Mouse (Mus musculus) megakaryocyte, adult 5-6 weeks (primary cell): ENCODE measurements at regions not wholly inside any gene's neighbourhood (a gene's known extent, or its start where the extent isn't known, plus 50 kb on each side); places are given as distances from the start of the nearest gene placed in this dataset.
A peak's percentile ranks its signal among the peaks of the same experiment; 100 is the strongest.
"Not testable (repeated sequence)": the region's sequence is repeated elsewhere in the genome, so short reads cannot be mapped to it uniquely, and the experiment has no call there.

Experiments used
- ATAC-seq: 2 replicates; pipeline ENCODE4 v1.8.0; 2016; ENCODE audit warnings: mild to moderate bottlenecking, inconsistent platforms; ENCODE audit not compliant: poor library complexity, severe bottlenecking

DNA sequence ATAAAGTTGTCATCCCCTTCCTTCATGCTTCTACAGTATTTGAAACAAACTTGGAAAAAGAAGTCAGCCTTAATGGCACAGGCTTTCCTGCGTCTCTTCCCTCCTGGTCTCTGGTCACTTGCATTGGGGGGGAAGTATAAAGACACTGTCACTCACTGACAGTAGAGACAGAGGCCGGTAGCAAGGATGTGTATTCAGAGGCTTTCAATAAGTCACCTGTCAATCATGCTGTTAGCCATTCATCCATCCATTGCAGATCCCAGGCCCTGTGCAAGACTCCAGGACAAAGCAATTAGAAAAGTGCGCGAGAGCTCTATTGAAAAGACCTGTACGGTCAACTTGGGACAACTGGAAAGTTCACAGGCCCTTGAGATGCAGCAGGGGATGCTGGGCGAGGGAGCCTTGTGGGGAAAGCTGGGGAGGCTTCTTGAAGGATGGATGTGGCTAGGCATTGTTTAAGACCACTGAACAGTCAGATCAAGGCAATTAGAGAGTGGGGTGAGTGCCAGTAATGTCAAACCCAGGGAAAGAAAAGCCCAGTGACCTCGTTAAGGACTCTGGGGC is 212.0 kb downstream of the Pten start:
- no peak for ATAC-seq

DNA sequence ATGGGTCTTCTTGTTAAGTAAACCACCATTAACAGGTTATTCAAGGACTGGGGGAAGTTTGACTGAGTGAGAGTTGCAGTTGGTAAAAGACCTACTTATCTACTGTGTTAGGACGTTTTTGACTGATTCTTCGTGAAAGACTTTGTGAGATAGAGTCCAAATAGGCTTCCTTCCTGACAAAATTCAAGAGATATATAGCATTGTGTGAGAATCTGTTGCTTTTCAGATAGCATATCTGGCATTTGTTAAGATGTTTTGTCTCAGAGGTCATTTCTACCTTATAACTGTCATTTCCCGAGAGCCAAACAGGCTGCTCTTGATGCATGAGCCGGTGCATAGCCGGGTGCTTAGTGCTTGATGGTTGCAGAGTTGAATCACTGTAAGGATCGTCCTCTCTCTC is 214.8 kb downstream of the Pten start:
- ATAC-seq: no peak

DNA sequence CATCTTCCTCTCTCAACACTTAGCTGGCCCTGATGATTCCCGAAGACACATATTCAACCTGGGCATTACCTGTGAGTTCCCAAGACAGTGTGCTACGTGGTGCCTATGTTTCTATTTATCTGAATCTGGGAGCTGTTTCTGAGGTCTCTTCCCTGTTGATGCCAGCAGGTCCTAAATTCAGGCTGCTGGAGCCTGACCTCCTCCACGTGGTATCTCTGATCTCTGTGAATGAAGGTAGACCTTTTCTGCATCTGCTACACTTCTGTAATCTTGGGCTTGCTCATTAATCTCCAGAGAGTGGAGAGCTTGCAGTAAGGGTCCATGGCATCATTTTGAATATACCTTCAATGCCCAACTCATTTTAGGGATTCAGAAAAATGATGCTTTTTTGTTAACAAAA is 215.8 kb downstream of the Pten start:
- ATAC-seq: no peak

DNA sequence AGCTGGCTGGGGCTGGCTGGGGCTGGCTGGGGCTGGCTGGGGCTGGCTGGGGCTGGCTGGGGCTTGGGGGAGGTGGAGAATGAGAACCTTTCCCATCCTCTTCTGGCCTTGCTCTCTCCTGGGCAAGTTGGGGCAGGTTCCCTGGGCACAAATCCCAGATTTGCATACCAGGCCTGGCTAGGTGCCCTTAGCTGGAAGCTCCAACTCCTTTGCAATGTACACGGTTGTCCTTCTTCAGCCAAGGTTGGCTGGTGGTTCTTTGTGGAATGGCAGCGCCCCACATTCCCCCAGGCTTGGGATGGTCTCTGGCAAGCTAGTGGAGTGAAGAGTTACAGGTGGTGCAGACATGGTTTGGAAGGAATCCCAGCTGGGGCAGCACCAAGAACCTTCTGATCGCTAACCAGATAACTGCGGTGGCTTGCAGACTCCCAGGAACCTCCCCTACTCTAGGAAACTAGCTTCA is 217.5 kb downstream of the Pten start:
- ATAC-seq: no peak

DNA sequence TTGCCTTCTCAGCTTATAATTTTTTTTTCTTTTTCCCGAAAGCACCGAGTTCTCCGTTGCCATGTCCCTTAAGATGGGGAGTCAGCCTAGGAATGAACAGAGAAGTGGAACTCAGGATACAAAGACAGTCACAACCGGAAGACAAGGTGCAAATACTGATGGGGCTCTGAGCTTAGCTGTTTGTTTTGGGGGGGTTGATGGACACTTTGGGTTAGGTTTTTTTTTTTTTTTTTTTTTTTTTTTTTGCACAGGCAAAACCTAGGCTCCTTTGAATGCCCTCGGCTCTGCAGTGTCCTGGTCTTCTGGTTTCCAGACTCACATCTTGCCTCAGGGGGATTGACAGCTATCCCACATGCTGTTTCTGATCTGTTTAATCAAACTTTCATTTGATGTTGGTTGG is 218.0 kb downstream of the Pten start:
- ATAC-seq: no peak

DNA sequence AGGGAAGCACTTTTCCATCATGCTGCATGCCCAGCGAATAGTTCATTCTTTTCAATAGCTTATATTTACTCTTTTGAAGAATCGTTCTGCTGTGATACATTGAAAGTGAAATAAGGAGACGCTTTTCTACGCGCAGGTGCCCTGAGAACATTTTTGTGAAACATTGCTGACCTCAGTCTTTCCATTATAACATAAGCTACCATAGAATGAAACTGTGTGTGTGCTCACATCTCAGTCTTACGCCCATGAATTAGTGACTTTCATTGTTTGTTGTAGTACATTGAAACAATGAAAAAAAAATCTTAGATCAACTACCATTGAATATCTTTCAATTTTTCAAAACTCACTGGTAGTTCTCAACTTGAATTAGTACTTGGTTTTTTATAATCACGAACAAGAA is 219.2 kb downstream of the Pten start:
- no peak for ATAC-seq

DNA sequence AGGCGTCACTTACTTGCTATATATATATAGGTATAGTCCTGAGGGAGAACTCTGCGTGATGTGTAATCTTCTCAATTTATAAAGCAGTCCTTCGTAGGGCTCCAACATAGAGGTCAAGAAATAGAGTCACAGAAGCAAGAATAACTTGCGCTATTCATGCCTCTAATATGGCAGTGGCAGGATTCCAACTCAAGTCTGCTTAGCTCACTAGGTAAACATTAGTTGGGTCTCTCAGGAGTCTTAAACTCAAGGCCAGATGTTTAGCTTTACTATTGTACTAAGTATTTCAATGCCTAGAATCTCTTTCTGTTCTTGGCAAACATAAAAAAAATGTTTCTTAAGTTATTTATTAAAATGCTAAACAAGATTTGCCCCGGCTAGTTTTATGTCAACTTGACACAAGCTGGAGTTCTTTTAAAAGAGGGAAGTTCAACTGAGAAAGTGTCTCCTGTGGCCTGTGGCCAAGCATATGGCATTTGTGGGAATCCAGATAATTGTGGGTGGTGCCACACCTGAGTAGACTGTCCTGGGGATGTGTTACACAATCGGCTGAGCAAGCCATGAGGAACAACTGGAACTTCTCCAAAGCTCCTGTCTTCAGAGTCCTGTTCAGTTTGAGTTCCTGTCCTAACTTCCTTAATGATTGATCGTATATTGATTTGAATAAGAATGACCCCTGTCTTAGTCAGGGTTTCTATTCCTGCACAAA is 220.9 kb downstream of the Pten start:
- ATAC-seq: peak; percentile 40; the same call in 1 of the 2 replicates

DNA sequence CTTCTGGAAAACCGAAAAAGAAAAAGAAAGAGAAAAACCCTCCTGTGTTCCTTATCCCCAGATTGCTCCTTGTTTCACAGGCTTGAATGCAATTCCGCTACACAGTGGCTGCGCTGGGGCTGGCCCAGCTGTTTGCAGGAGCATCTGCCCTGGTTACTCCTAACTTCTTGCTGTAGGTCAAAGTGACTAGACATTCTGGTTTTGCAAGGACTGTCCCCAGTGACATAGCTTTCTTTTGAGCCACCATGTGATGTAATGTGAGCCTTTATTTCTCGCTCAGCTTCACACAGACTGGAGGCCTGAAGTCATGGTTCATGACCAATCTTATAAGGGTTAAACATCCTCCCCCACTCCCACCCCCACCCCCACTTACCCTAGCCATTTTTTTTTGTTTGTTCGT is 222.8 kb downstream of the Pten start:
- no peak for ATAC-seq

DNA sequence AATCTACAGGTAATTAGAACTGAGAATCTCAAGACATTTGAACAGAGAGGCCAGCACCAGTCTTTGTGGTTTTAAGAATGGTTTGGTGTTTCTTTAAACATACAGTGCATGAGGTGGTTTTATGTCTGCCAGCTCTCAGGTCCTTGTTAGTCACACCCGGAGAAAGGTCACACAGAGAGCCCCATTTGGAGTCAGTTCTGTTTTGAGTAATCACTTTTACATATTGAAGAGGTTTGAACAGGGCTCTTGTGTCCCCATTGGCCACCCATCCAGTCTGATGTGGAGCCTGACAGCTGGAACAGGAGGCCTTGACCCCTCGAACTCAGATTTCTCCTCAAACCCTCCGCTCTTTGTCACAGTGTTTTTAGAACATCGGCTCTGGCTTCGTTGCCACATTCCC is 231.4 kb downstream of the Pten start:
- ATAC-seq: no peak

DNA sequence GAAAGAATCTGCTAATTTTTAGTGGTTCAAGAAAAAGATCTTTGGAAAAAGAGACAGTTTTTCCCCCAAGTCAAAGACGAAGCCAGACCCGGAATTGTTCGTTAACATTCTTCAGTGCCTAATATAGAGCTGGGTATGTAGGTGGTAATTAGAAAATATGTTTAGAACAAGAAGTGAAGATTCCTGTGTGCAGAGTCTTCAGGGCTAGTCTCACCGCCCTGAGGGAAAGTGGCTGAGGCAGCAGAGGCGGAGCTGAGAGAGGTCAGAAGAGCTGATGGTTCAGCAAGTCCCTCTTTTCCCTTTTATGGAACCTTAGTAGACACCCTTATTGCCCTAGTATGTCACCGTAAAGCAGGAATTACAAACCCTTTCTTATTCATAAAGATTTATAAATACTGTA is 232.0 kb downstream of the Pten start:
- no peak for ATAC-seq

DNA sequence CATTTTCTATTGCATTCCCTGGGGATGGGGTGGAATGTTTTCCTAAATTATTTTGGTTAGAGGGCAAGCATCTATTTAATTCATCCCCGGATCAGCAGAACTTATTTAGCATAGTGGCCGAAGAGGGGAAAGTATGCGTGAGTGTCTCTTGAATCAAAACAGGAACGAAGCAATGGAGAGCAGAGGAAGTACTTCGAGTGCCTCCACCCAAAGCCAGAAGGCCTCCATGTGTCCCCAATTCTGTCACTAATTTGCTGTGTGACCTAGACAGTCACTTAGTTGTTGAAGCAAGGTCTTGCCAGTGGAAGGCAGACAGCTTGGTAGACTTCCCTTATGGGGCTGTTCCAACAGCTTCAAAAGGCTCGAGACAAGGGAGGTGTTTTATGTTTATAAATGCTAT is 233.3 kb downstream of the Pten start:
- peak; percentile 96 for ATAC-seq

DNA sequence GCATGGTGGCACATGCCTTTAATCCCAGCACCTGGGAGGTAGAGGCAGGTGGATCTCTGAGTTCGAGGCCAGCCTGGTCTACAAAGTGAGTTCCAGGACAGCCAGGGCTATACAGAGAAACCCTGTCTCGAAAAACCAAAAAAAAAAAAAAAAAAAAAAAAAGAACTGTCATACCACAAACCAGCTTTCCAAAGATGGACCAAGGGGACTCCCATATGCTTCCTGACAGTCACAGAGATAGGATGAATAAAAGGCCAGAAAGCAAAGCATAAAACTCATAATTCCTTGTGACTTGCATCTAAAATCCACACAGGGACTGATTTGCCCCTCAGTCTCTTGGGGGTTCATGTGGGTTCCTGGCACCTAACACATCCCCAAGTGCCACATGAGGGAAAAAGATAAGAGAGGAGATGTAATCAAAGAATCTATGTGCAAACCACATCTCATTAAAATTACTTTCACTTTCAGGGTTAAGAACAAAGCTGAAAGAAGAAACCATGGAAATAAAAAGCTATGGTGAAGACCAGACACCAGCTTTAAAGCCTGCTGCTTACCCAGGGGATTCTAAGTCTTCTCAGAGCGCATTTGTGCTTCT is 241.4 kb downstream of the Pten start:
- no peak for ATAC-seq

DNA sequence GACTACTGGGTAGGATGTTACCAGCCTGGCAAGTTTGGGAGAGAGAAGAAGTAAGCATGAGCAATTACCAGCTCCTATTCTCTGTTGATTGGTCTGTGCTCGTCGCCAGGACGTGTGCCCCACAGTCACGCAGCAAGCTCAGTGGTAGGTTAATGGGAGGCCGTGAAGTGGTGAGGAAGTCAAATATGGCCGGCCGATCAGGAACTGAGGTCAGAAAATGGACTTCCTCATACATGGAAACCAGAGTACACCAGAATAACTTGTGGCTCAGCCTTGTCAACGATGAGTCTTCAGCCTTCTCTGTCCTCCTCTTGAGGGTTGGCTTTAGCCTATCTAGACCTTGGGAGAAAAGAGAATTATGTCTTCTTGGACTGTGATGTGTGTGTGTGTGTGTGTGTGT is 250.3 kb downstream of the Pten start:
- ATAC-seq: peak; percentile 49

DNA sequence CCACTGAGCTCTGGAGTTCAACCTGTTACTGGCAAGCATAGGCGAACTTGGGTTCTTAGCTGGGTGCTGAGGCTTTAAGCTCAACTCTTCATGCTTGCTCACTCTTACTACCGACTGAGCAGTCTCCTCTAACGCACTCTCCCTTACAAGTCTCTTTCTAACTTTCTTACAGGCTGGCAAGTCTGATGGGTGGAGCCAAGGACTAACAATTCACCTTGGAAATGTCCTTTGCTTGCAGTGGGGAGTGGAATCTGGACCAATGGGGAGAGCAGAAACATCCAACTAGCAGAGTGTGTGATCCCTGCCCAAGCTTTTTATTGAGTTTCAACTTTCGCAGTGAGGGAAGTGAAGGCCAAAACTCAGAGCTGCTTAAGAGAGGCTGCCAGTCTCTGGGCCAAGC is 250.8 kb downstream of the Pten start:
- no peak for ATAC-seq

DNA sequence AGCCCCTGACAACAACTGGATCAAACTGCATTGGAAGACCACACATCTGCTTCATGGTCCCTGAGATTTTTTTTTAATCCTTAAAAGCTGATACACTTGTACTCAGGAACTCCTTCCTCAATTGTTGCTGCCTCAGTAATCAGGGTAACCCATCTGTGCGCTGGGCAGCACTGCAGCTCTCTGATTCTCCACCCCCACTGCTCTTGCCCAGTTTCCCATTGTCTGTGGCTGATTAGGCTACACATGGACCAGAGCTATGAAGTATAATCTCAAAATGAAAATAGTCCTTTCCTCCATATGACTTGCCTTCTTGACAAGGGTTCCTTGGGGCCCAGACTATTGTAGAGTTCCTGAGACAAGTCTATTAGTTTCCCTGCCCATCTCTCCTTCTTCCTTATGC is 251.5 kb downstream of the Pten start:
- ATAC-seq: no peak

DNA sequence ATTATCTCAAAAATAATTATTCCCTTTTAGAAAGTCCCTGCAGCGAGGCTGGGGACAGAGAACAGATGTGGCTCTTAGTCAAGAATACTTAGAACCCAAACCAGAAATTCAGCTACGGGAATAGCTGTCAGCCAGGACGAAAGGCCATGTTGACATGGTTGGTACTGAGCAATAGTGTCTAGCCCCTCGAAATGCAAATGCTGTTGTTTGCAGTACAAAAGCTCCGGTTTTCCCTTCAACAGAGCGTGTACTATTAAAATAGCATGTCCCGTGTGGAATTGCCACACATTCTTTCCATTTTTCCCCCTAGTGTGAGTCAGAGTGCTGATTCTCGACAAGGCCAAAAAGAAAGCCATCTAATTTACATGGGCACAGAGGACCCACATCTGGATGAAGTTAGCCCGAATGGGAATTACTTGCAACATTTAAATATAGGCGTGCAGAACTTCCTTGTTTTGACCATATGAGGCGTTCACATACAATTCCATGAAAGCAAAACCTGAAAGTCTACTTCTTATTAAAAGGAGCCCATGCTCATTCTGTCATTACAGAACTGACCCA is 253.7 kb downstream of the Pten start:
- ATAC-seq: no peak

DNA sequence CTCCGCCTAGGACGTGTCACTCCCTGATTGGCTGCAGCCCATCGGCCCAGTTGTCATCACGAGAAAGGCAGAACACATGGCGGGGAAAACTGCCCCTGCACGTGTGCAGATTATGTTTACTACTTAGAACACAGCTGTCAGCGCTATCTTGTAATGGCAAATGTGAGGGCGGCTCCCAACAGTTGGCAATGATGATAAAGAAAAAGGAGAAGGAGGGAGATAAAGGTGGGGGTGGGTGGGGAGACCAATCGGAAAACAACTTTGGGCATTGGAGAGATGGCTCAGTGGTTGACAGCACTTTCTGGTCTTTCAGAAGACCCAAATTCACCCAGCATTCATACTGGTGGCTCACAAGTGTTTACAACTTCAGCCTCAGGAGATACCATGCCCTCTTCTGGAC is 257.6 kb downstream of the Pten start:
- ATAC-seq: not testable (repeated sequence)

DNA sequence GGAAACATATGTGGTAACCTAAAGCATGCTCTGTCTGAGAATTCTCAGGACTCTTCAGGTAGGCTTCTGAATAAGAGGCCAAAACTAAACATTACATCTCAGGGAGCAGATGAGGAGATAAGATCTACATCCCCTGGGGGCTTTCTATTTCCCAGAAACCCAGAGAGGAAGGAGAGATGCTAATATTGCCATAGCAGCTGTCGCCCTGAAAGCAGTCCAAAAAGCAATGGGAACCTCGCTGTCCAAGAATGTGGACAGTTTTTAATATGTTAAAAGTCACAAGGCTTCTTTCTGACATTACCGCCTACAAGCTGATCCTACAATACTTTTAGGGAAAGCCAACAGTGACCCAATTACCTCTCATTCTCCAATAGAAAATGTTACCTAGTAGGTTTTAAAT is 263.9 kb downstream of the Pten start:
- no peak for ATAC-seq

DNA sequence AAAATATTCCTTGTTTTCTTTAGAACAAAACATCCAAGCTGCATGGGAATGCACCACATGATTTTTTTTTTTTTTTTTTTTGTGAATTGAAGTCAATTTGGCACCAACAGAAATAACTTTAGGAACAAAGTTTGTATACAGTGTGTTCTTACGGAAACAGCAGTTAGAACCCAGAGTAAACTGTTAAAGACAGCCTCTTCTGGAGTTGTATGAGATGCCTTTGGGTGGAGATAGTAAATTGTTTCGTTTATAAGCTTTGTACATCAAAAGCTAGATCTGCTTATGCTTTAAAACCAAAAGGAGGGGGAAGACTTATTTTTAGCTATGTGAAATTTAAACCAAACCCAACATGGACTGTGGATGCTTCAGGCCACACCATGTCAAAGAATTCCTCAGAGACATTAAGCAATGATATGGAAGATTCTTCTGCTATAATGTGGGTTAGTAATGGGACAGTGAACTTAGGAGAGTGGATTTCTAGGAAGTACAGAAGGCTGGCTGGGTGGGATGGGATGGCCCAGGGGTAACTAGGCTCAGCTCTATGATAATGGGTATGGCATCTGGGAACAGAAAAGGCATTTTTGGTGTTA is 265.6 kb downstream of the Pten start:
- ATAC-seq: no peak

DNA sequence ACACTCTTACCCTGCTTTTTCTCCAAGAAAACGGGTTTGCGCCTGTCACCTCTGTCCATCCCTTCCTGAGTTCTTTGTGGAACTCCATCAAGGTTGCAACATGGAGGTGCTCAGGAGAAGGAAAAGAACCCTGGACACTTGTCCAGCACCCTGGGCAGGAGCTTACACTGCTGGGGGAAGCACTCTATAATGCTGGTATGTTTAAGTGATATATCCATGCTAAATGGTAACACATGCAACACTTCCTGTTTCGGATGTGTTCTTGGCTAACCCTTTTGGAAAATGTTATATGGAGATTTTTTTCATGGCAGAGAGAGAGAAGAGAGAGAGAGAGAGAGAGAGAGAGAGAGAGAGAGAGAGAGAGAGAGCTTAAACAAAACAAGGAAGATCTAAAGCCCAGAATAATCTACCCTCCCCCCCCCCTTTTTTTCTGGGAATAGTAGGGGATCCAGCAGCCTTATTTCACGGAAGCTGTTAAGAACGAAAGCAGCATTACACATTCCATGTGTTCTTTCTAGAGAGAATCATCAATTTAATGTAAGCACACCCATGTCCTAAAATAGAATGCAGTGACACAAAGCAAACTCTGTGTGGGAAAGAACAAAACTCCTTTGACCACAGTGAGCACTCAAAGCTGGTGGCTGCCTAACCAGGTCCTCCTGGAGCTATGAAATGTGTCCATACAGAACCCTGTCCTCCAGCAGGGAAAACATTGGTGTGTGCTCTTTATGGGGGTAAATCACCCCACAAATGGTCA is 272.6 kb downstream of the Pten start:
- ATAC-seq: no peak

DNA sequence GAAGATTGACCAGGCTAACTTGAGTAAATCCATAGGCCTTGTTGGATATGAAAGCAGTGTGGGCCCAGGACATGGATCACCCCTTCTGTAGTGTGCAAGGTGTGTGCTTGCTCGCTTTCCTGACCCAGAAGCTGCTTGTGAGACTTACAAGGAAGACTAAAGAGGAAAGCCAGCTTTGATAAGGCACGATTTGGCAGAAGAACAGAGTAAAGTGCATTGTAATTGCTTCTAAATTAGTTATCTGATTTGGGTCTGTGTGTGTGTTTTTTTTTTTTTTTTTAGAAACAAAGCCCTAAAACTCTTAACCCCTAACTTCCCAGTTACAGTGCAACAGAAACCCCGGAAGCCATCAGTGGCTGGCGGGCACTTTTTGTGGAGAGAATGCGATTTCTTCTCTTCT is 283.2 kb downstream of the Pten start:
- ATAC-seq: no peak
